Mouse (Mus musculus) right cerebral cortex, adult 2 months (tissue): ENCODE measurements around the gene Sgtb.

Experiments
- DNase-seq, 2 experiments: peaks; one replicate each; pipeline ENCODE4 v3.0.0; 2021 to 2022; ENCODE audit warnings: low spot score in 2 of 2

The Sgtb gene

GRCm38 (mm10) chr13:104179176-104179888 is 69.8 kb downstream of the Sgtb start:
- DNase-seq: no peak

DNA sequence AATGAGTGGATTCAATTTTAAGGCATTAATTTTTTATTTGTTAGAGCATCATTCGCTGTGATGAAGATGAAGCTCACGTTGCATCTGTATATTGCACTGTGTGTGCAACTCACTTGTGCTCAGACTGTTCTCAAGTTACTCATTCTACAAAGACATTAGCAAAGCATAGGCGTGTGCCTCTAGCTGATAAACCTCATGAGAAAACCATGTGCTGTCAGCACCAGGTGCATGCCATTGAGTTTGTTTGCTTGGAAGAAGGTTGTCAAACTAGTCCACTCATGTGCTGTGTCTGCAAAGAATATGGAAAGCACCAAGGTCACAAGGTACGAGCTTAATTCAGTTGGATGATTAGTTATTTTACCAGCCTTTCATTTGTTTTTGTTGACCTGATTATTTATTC is 77.8 kb downstream of the Sgtb start:
- DNase-seq: no peak
